Mouse (Mus musculus) C2C12 (cell line): ENCODE data around the gene Gm21117. TPM values are rescaled to one million over a fixed set of nuclear protein-coding genes. Genes with fewer than 3 reads are reported as not detected.
"Not testable (repeated sequence)": the region's sequence is repeated elsewhere in the genome, so short reads cannot be mapped to it uniquely, and the experiment has no call there.

Source experiments
- H3K27me3 ChIP-seq: one replicate; pipeline ENCODE4 v1.6.1; 2011; ENCODE audit not compliant: control insufficient read depth, insufficient read depth, insufficient read length
- H3K36me3 ChIP-seq: one replicate; pipeline ENCODE4 v1.6.1; 2011; ENCODE audit not compliant: control insufficient read depth, insufficient read depth
- H3K4me3 ChIP-seq: one replicate; pipeline ENCODE4 v1.5.1; 2011; ENCODE audit warnings: mild to moderate bottlenecking, control low read depth; ENCODE audit not compliant: poor library complexity, insufficient read depth, severe bottlenecking
- H3K79me2 ChIP-seq: one replicate; pipeline ENCODE4 v1.6.1; 2011; ENCODE audit not compliant: control insufficient read depth, insufficient read depth
- H3K79me3 ChIP-seq: one replicate; pipeline ENCODE4 v1.6.1; 2011; ENCODE audit warnings: low read depth, control low read depth
- H3ac ChIP-seq: one replicate; pipeline ENCODE3; 2011; ENCODE audit warnings: low read depth; ENCODE audit not compliant: control insufficient read depth, insufficient read length
- long read RNA-seq, 2 experiments: library from polyadenylated mRNA; unstranded; transcript quantifications; one replicate each; pipeline ENCODE4 v2.0.0; 2019 to 2020
- polyA plus RNA-seq: library from polyadenylated mRNA; unstranded; fragments of >200 nt; fragmentation: generic; extraction: Trizol; gene quantifications from one replicate; pipeline ENCODE4 v1.2.1, GENCODE M21; 2012; ENCODE audit warnings: missing spikeins

Gene Gm21117
- polyA plus RNA-seq, result not detected
- long read RNA-seq, experiment 1, result 0 reads
- long read RNA-seq, experiment 2, result 0 reads

DNA sequence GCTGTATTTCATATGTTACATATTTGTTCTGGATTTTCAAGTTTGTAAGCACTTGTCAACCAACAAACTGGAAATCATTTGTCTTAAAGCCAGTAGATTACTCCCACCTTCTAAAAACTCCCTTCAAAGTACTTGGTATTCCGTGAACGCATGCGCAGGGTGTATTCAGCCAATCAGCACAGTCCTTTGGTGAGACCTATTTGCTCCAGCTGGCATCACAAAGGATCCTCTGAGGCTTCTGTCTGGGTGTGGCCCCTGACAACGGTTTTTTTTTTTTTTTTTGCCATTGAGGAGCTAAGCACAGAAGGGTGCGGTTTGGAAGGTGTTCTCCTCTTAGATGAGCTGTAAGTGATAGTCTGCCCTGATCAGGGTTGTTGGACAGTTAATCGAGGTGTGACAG lies at the start of gene Gm21117:
Gene Gm21117, plus strand, starts transcription at position 301 of the 400 bp plus-strand sequence.
- H3K4me3 ChIP-seq, H3ac ChIP-seq, H3K79me2 ChIP-seq, H3K27me3 ChIP-seq, H3K36me3 ChIP-seq, H3K79me3 ChIP-seq: not testable (repeated sequence)
